Mouse (Mus musculus): ENCODE results near the gene Gm5741.
"Not testable (repeated sequence)": the region's sequence is repeated elsewhere in the genome, so short reads cannot be mapped to it uniquely, and the experiment has no call there.

Gm5741 gene

GRCm38 (mm10) chr8:85067982-85068381 is at the start of gene Gm5741:
Gene Gm5741, minus strand, starts transcription at chr8:85067982.
- DNase-seq: no peak

GRCm38 (mm10) chr8:85116984-85117383 is 49.2 kb upstream of the Gm5741 start:
- DNase-seq: no peak

GRCm38 (mm10) chr8:85115501-85115900 is 47.7 kb upstream of the Gm5741 start:
- DNase-seq: no peak

- DNase-seq: no peak
Observed at GRCm38 (mm10) chr8:85113241-85113640, 45.5 kb upstream of the Gm5741 start.

- DNase-seq: no peak
Observed at GRCm38 (mm10) chr8:85100076-85100665, 32.4 kb upstream of the Gm5741 start.

GRCm38 (mm10) chr8:85096850-85097249 is 29.1 kb upstream of the Gm5741 start:
- no peak for DNase-seq

- no peak for DNase-seq
Observed at GRCm38 (mm10) chr8:85096196-85096595, 28.4 kb upstream of the Gm5741 start.

GRCm38 (mm10) chr8:85095566-85095965 is 27.8 kb upstream of the Gm5741 start:
- no peak for DNase-seq

GRCm38 (mm10) chr8:85095051-85095450 is 27.3 kb upstream of the Gm5741 start:
- no peak for DNase-seq

- no peak for DNase-seq
Observed at GRCm38 (mm10) chr8:85091526-85092090, 23.8 kb upstream of the Gm5741 start.

- DNase-seq: no peak
Observed at GRCm38 (mm10) chr8:85090856-85091255, 23.1 kb upstream of the Gm5741 start.

- DNase-seq: no peak
Observed at GRCm38 (mm10) chr8:85088771-85089170, 21.0 kb upstream of the Gm5741 start.

- DNase-seq: no peak
Observed at GRCm38 (mm10) chr8:85086238-85086637, 18.5 kb upstream of the Gm5741 start.

GRCm38 (mm10) chr8:85084633-85085032 is 16.9 kb upstream of the Gm5741 start:
- no peak for DNase-seq

GRCm38 (mm10) chr8:85083108-85083813 is 15.5 kb upstream of the Gm5741 start, which contains the start of gene Man2b1:
Gene Man2b1, plus strand, starts transcription at chr8:85083270.
- DNase-seq: peak; percentile 87

- not testable (repeated sequence) for DNase-seq
Observed at GRCm38 (mm10) chr8:85082169-85082568, 14.4 kb upstream of the Gm5741 start.

- peak; percentile 74 for DNase-seq
Observed at GRCm38 (mm10) chr8:85081216-85081555, 13.4 kb upstream of the Gm5741 start, which contains the start of gene Wdr83. Gene Wdr83, minus strand, starts transcription at chr8:85081306.

- DNase-seq: peak; percentile 83
Observed at GRCm38 (mm10) chr8:85080532-85081215, 12.9 kb upstream of the Gm5741 start, which contains the start of gene Wdr83os. Gene Wdr83os, plus strand, starts transcription at chr8:85080740.

GRCm38 (mm10) chr8:85080214-85080531 is 12.4 kb upstream of the Gm5741 start:
- no peak for DNase-seq

GRCm38 (mm10) chr8:85076993-85077392 is 9.2 kb upstream of the Gm5741 start:
- DNase-seq: peak; percentile 88

GRCm38 (mm10) chr8:85076001-85076400 is 8.2 kb upstream of the Gm5741 start:
- DNase-seq: peak; percentile 39

- no peak for DNase-seq
Observed at GRCm38 (mm10) chr8:85074617-85075016, 6.8 kb upstream of the Gm5741 start.

GRCm38 (mm10) chr8:85074167-85074566 is 6.4 kb upstream of the Gm5741 start:
- DNase-seq: no peak

Measured in embryo, embryonic 11 days (tissue).